Mouse (Mus musculus) spleen, adult 2 months (tissue): Measurements from ENCODE around the gene Mdn1.

Experiments used
- CTCF ChIP-seq: fragments of 200-500 bp; IDR thresholded peaks from 2 replicates; pipeline ENCODE4 v1.5.1; 2011; ENCODE audit warnings: mild to moderate bottlenecking, inconsistent platforms; ENCODE audit not compliant: insufficient read depth, insufficient read length, insufficient replicate concordance; ENCODE audit errors: extremely low read depth
- POLR2A ChIP-seq: fragments of 200-500 bp; IDR thresholded peaks from 2 replicates; pipeline ENCODE4 v1.6.1; 2011; ENCODE audit warnings: low read depth, low read length, inconsistent platforms

GRCm38 (mm10) chr4:32668291-32668690, 11.4 kb downstream of the Mdn1 start:
- TF ChIP-seq CTCF (no peak), POLR2A (no peak)
